Mouse (Mus musculus) embryonic fibroblast, embryonic 13.5 days (primary cell): ENCODE results near the gene AC124502.3. TPM values are rescaled to one million over a fixed set of nuclear protein-coding genes. Genes with fewer than 3 reads are reported as not detected.

Source experiments
- H3K27ac ChIP-seq: 2 replicates; pipeline ENCODE4 v1.5.1; 2012; ENCODE audit warnings: low read length, control low read depth, inconsistent platforms; ENCODE audit not compliant: insufficient read depth
- H3K4me1 ChIP-seq: 2 replicates; pipeline ENCODE4 v1.6.1; 2011; ENCODE audit warnings: low read length; ENCODE audit not compliant: control insufficient read depth, insufficient read depth
- H3K4me3 ChIP-seq: 2 replicates; pipeline ENCODE4 v1.5.1; 2011; ENCODE audit warnings: mild to moderate bottlenecking, control low read depth, low read length; ENCODE audit not compliant: insufficient read depth
- CTCF ChIP-seq: IDR thresholded peaks from 2 replicates; pipeline ENCODE4 v1.5.1; 2011; ENCODE audit warnings: mild to moderate bottlenecking, control low read depth, low read length, moderate library complexity, borderline replicate concordance; ENCODE audit not compliant: insufficient read depth
- POLR2A ChIP-seq: IDR thresholded peaks from 2 replicates; pipeline ENCODE4 v1.6.1; 2011; ENCODE audit warnings: low read depth, mild to moderate bottlenecking, control low read depth, low read length, moderate library complexity
- polyA plus RNA-seq: library from polyadenylated mRNA; stranded (reverse); fragments of >200 nt; gene quantifications from 2 replicates; pipeline ENCODE4 v1.2.4, GENCODE M21; 2011; ENCODE audit warnings: low read depth; ENCODE audit not compliant: missing spikeins, insufficient read length

AC124502.3 gene
- polyA plus RNA-seq, 1 experiment, result 1.5 TPM

- Histone ChIP-seq H3K27ac (peak within 1 kb of the TSS; percentile 92), H3K4me1 (peaks cover 19% of the 10 kb centered on the region), H3K4me3 (peak within 1 kb of the TSS; percentile 41)
- TF ChIP-seq POLR2A, result peak; percentile 96
- no peak for TF ChIP-seq CTCF
Measured at GRCm38 (mm10) chr19:5067867-5068569, 29.3 kb downstream of the AC124502.3 start, which contains the start of gene Cd248. TSS of gene Cd248 (plus strand) at chr19:5068078.

GRCm38 (mm10) chr19:5068570-5069234 lies 30.0 kb downstream of the AC124502.3 start:
- peak overlapping the region; percentile 41 for H3K4me3 ChIP-seq
- TF ChIP-seq CTCF, result no peak
- peak; percentile 51 for TF ChIP-seq POLR2A
- H3K4me1 ChIP-seq, result peaks cover 19% of the 10 kb centered on the region
- H3K27ac ChIP-seq, result peak overlapping the region; percentile 66

GRCm38 (mm10) chr19:5069486-5069885 lies 30.8 kb downstream of the AC124502.3 start:
- H3K27ac ChIP-seq, result no peak overlapping the region
- H3K4me1 ChIP-seq, result peaks cover 18% of the 10 kb centered on the region
- TF ChIP-seq CTCF (no peak), POLR2A (no peak)
- peak overlapping the region; percentile 41 for H3K4me3 ChIP-seq

GRCm38 (mm10) chr19:5069978-5070377 lies 31.3 kb downstream of the AC124502.3 start:
- peak; percentile 64 for TF ChIP-seq POLR2A
- no peak for TF ChIP-seq CTCF
- peaks cover 13% of the 10 kb centered on the region for H3K4me1 ChIP-seq
- peak overlapping the region; percentile 29; the same call in 1 of the 2 replicates for H3K4me3 ChIP-seq
- H3K27ac ChIP-seq, result peak overlapping the region; percentile 75

GRCm38 (mm10) chr19:5071077-5071476 lies 32.4 kb downstream of the AC124502.3 start:
- peak overlapping the region; percentile 75 for H3K27ac ChIP-seq
- peaks cover 7% of the 10 kb centered on the region for H3K4me1 ChIP-seq
- TF ChIP-seq POLR2A (peak; percentile 49; the same call in 1 of the 2 replicates), CTCF (no peak)
- H3K4me3 ChIP-seq, result peak overlapping the region; percentile 29

GRCm38 (mm10) chr19:5071545-5072369 lies 33.1 kb downstream of the AC124502.3 start:
- H3K4me3 ChIP-seq, result peak overlapping the region; percentile 46
- H3K27ac ChIP-seq, result peak overlapping the region; percentile 98
- peak; percentile 69 for TF ChIP-seq POLR2A
- no peak for TF ChIP-seq CTCF
- H3K4me1 ChIP-seq, result peaks cover 7% of the 10 kb centered on the region

GRCm38 (mm10) chr19:5072389-5073019 lies 33.8 kb downstream of the AC124502.3 start:
- Histone ChIP-seq H3K4me3 (peak overlapping the region; percentile 46), H3K27ac (peak overlapping the region; percentile 98), H3K4me1 (no peaks in the 10 kb centered on the region; the same call in 1 of the 2 replicates)
- TF ChIP-seq POLR2A, result 0 out of 2 replicates have a peak, but pooled peaks have one; percentile 48
- TF ChIP-seq CTCF, result no peak

- Histone ChIP-seq H3K27ac (peak overlapping the region; percentile 98), H3K4me3 (peak overlapping the region; percentile 46), H3K4me1 (no peaks in the 10 kb centered on the region; the same call in 1 of the 2 replicates)
- TF ChIP-seq CTCF, result peak; percentile 45; the same call in 1 of the 2 replicates
- TF ChIP-seq POLR2A, result no peak; the same call in 1 of the 2 replicates
Measured at GRCm38 (mm10) chr19:5073028-5073427, 34.3 kb downstream of the AC124502.3 start.

GRCm38 (mm10) chr19:5073518-5073917 lies 34.8 kb downstream of the AC124502.3 start:
- Histone ChIP-seq H3K4me3 (no peak overlapping the region), H3K27ac (0 out of 2 replicates have a peak overlapping the region, but pooled peaks have one; percentile 23), H3K4me1 (no peaks in the 10 kb centered on the region; the same call in 1 of the 2 replicates)
- TF ChIP-seq CTCF (no peak), POLR2A (no peak)
